Mouse (Mus musculus) erythroblast, embryonic 14.5 days (primary cell): ENCODE measurements around the gene Myom3.

Experiments used
- GATA1 ChIP-seq: IDR thresholded peaks from 2 replicates; pipeline ENCODE4 v1.6.1; 2012; ENCODE audit warnings: low read length, inconsistent platforms, mixed read lengths
- TAL1 ChIP-seq: IDR thresholded peaks from 3 replicates; pipeline ENCODE4 v1.6.1; 2012; ENCODE audit warnings: low read length, inconsistent platforms, mixed read lengths

DNA sequence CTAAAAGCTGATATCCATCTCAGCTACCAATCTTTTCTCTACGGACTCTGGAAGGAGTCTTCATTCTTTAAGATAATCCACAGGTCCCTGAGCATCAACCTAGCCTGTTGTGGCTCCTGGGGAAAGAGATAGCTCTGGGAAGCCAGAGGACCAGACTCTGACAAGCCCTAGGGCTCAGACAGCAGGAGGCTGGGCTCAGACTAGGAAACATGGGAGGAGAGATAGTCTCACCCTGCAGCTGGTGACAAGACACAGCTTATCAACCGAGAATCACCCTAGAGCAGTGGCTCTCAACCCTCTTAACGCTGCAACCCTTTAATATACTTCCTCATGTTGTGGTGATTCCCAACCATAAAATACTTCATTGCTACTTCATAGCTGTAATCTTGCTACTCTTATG is 49.1 kb upstream of the Myom3 start:
- TF ChIP-seq GATA1, result no peak
- no peak for TF ChIP-seq TAL1
